Comparison of ENCODE assay signal across 20 mouse cellular contexts in the genomic region with DNA sequence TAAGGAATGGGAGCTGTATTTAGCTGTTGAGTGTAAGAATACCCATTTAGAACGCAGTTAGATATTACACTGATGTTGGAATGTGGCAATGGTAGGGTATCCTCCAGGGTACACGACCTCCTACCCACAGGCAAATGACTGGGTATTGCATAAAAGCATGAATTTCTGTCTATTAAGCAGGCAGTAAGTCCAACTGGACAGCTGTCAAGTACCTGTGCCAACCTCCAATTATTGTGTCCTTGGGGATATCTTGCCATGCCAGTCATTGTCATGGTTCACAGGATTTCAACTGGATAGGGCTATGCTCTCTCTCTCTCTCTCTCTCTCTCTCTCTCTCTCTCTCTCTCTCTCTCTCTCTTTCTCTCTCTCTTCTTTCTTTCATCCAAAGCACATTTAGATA. TPM values are rescaled to one million over a fixed set of nuclear protein-coding genes. Genes with fewer than 3 reads are reported as not detected.
DNase-seq lines count a peak whose midpoint lies in the region; ATAC-seq and TF ChIP-seq lines count a peak whose summit lies in the region.
"Had no signal": no experiment of that assay in that cellular context is flagged by ENCODE, and none has a peak within 500 bp of the region (broad histone marks: within the 10 kb centered on the region; RNA-seq: fewer than 3 reads in every experiment).

No protein-coding gene starts in this region.

- no peak overlapping the region for H3K4me3 ChIP-seq in liver, adult 2 months (ENCODE audit: insufficient read depth, low read depth, low read length)
- H3K4me3 ChIP-seq in liver, postnatal 0 days (ENCODE audit: low read depth, low read length): no peak overlapping the region
- H3K4me3 ChIP-seq: embryonic facial prominence, embryonic 13.5 days; erythroblast, embryonic 14.5 days; forebrain, embryonic 13.5 days; heart, embryonic 15.5 days; limb, embryonic 10.5 days; midbrain, embryonic 10.5 days had no signal

- no peaks in the 10 kb centered on the region for H3K36me3 ChIP-seq in liver, adult 2 months (ENCODE audit: control insufficient read depth, insufficient read depth, low read length)
- 0 out of 2 replicates have a peak, but pooled peaks cover 3% of the 10 kb centered on the region for H3K36me3 ChIP-seq in liver, postnatal 0 days (replicated peaks; ENCODE audit: insufficient read depth, low read length)
- H3K36me3 ChIP-seq: embryonic facial prominence, embryonic 13.5 days; heart, embryonic 15.5 days; limb, embryonic 10.5 days; midbrain, embryonic 10.5 days had no signal

- peak; percentile 60 for DNase-seq in adrenal gland, postnatal 10 days
- no peak for DNase-seq in adrenal gland, adult 18-20 months (ENCODE audit: low spot score in 2 of 2)
- peak; percentile 17 for DNase-seq in kidney, adult 18-20 months
- no peak for DNase-seq in kidney, postnatal 14 days
- DNase-seq in liver, adult 2 months (ENCODE audit: extremely low read depth, low read depth, low spot score): peak; percentile 84
- DNase-seq in liver, postnatal 0 days: no peak
- DNase-seq in urinary bladder, postnatal 14 days (ENCODE audit: low spot score): no peak
- DNase-seq: cerebellum, postnatal 25 days; embryo, embryonic 11 days; heart, postnatal 36 days; liver; thymus, postnatal 14 days had no signal

- no peak for ATAC-seq in liver, postnatal 0 days
- ATAC-seq: forebrain, embryonic 13.5 days; lung, postnatal 0 days had no signal

- H3K27ac ChIP-seq in liver, adult 2 months (replicated peaks; ENCODE audit: insufficient read depth, low read depth, low read length): no peak overlapping the region
- H3K27ac ChIP-seq in liver, postnatal 0 days (ENCODE audit: low read depth): no peak overlapping the region
- H3K27ac ChIP-seq: embryonic facial prominence, embryonic 13.5 days; forebrain, embryonic 13.5 days; heart, embryonic 15.5 days; hindbrain, embryonic 14.5 days; limb, embryonic 10.5 days; midbrain, embryonic 10.5 days had no signal

- no peak for TF ChIP-seq POLR2A in liver, adult 2 months (IDR thresholded peaks at IDR 0.05; ENCODE audit: extremely low read depth, insufficient read depth, low read length)

- no peak for TF ChIP-seq EP300 in liver, postnatal 0 days (IDR thresholded peaks at IDR 0.05; ENCODE audit: low read depth)

- no peak overlapping the region for H3K9ac ChIP-seq in liver, adult 2 months (ENCODE audit: low read depth, low read length)
- no peak overlapping the region for H3K9ac ChIP-seq in liver, postnatal 0 days (replicated peaks)
- H3K9ac ChIP-seq: embryonic facial prominence, embryonic 13.5 days; forebrain, embryonic 13.5 days; heart, embryonic 15.5 days; hindbrain, embryonic 14.5 days had no signal

- no peak for TF ChIP-seq CTCF in liver, adult 2 months (IDR thresholded peaks at IDR 0.05; ENCODE audit: low read depth, low read length)
- no peak for TF ChIP-seq CTCF in liver, postnatal 0 days (IDR thresholded peaks at IDR 0.05; ENCODE audit: low read depth)

- H3K4me2 ChIP-seq in liver, postnatal 0 days (ENCODE audit: low read depth, low read length): no peak overlapping the region
- H3K4me2 ChIP-seq: embryonic facial prominence, embryonic 13.5 days; forebrain, embryonic 13.5 days; heart, embryonic 15.5 days; hindbrain, embryonic 14.5 days had no signal

- H3K9me3 ChIP-seq in liver, postnatal 0 days (ENCODE audit: low read length): no peaks in the 10 kb centered on the region
- H3K9me3 ChIP-seq: embryonic facial prominence, embryonic 13.5 days; forebrain, embryonic 13.5 days; heart, embryonic 15.5 days; limb, embryonic 10.5 days; midbrain, embryonic 10.5 days had no signal

- no peaks in the 10 kb centered on the region for H3K79me2 ChIP-seq in liver, adult 2 months (ENCODE audit: control insufficient read depth, insufficient read depth, low read length)

- 15% methylated on average over 2 of the region's 2 CpGs for WGBS in liver, adult 2 months
- 69% methylated on average over 2 of the region's 2 CpGs for WGBS in liver, postnatal 0 days (ENCODE audit: insufficient replicate concordance)

- H3K4me1 ChIP-seq in liver, adult 2 months (ENCODE audit: control insufficient read depth, insufficient read depth, low read length): peaks cover 6% of the 10 kb centered on the region
- H3K4me1 ChIP-seq in liver, postnatal 0 days (ENCODE audit: insufficient read depth): no peaks in the 10 kb centered on the region
- H3K4me1 ChIP-seq: embryonic facial prominence, embryonic 13.5 days; forebrain, embryonic 13.5 days; heart, embryonic 15.5 days; limb, embryonic 10.5 days; midbrain, embryonic 10.5 days had no signal

- H3K27me3 ChIP-seq in liver, adult 2 months (ENCODE audit: control insufficient read depth, insufficient read depth, low read length): no peaks in the 10 kb centered on the region
- no peaks in the 10 kb centered on the region for H3K27me3 ChIP-seq in liver, postnatal 0 days (ENCODE audit: insufficient read depth, low read length)
- H3K27me3 ChIP-seq: embryonic facial prominence, embryonic 13.5 days; forebrain, embryonic 13.5 days; heart, embryonic 15.5 days had no signal

RNA-seq across cellular contexts. Expression of gene Arap2, which starts 40.4 kb away (rescaled TPM):
- 1 to 10 TPM; 7.8 to 9.6 TPM for total RNA-seq in adrenal gland, postnatal 10 days (2021)
- total RNA-seq in adrenal gland, adult 18-20 months (2021): 1 to 10 TPM; 3.8 to 5.4 TPM
- 24.0 and 28.9 TPM in 2 replicates for total RNA-seq in liver, adult 2 months (2014; rRNA removed)
- polyA plus RNA-seq in liver, adult 2 months (2012; rRNA removed): 1.7 and 2.1 TPM in 2 replicates
- 6.8 and 7.9 TPM in 2 replicates for polyA plus RNA-seq in liver, postnatal 0 days (2015; fragmentation: Nextera tagmentation; extraction: Ambion mirVana)
- polyA plus RNA-seq: erythroblast, embryonic 14.5 days had no signal

Comparison
In these comparisons a context has a peak if more than half of its experiments do, and no peak if none do; other contexts are left out.
1. DNase-seq: peak in adrenal gland, postnatal 10 days (single experiment), kidney, adult 18-20 months (single experiment) and liver, adult 2 months (single experiment); none in adrenal gland, adult 18-20 months (0 of 2), kidney, postnatal 14 days (single experiment), liver, postnatal 0 days (single experiment) and urinary bladder, postnatal 14 days (single experiment).